Mouse (Mus musculus) MEL (cell line): ENCODE data around the gene Zfpl1. TPM values are rescaled to one million over a fixed set of nuclear protein-coding genes. Genes with fewer than 3 reads are reported as not detected.
A peak's percentile ranks its signal among the peaks of the same experiment; 100 is the strongest.

Source experiments
- DNase-seq: peaks from one replicate; pipeline ENCODE4 v3.0.0; 2011; ENCODE audit warnings: low read depth, low spot score
- H3K27ac ChIP-seq: 2 replicates; pipeline ENCODE4 v1.5.1; 2012; ENCODE audit warnings: low read depth, mild to moderate bottlenecking, control low read depth, low read length, moderate library complexity; ENCODE audit not compliant: control insufficient read depth
- H3K27me3 ChIP-seq, 2 experiments: fragments of 150-350 bp in 1 of 2; sonication (generic) in 1 of 2; 2 replicates each; pipeline ENCODE4 v1.6.1; 2012; ENCODE audit warnings: low read length in 2 of 2, mild to moderate bottlenecking in 2 of 2, improper control_type of control experiment in 1 of 2, moderate library complexity in 1 of 2; ENCODE audit not compliant: insufficient read depth in 2 of 2, control insufficient read depth in 1 of 2
- H3K36me3 ChIP-seq, 2 experiments: 2 replicates each; pipeline ENCODE4 v1.6.1; 2012 to 2014; ENCODE audit warnings: low read length in 2 of 2, improper control_type of control experiment in 1 of 2, inconsistent platforms in 1 of 2, mild to moderate bottlenecking in 1 of 2; ENCODE audit not compliant: insufficient read depth in 2 of 2, control insufficient read depth in 1 of 2
- H3K4me1 ChIP-seq, 2 experiments: fragments of 150-350 bp in 1 of 2; sonication (generic) in 1 of 2; 2 replicates each; pipeline ENCODE4 v1.6.1; 2012; ENCODE audit warnings: low read length in 2 of 2, improper control_type of control experiment in 1 of 2, mild to moderate bottlenecking in 1 of 2; ENCODE audit not compliant: insufficient read depth in 2 of 2, control insufficient read depth in 1 of 2
- H3K4me3 ChIP-seq, 2 experiments: fragments of 150-350 bp in 1 of 2; sonication (generic) in 1 of 2; 2 replicates each; pipeline ENCODE4 v1.5.1; 2012; ENCODE audit warnings: low read depth in 2 of 2, low read length in 2 of 2, mild to moderate bottlenecking in 2 of 2, moderate library complexity in 2 of 2, control low read depth in 1 of 2, improper control_type of control experiment in 1 of 2; ENCODE audit not compliant: control insufficient read depth in 1 of 2, insufficient read depth in 1 of 2
- H3K79me2 ChIP-seq: 2 replicates; pipeline ENCODE4 v1.6.1; 2012; ENCODE audit warnings: mild to moderate bottlenecking, low read length, moderate library complexity; ENCODE audit not compliant: control insufficient read depth, poor library complexity, insufficient read depth
- H3K9ac ChIP-seq: 2 replicates; pipeline ENCODE4 v1.6.1; 2012; ENCODE audit warnings: low read depth, mild to moderate bottlenecking, control low read depth, low read length, moderate library complexity; ENCODE audit not compliant: control insufficient read depth, poor library complexity, severe bottlenecking
- H3K9me3 ChIP-seq: fragments of 150-350 bp; sonication (generic); replicated peaks from 2 replicates; pipeline ENCODE4 v1.6.1; 2012; ENCODE audit warnings: mild to moderate bottlenecking, low read length, improper control_type of control experiment, moderate library complexity; ENCODE audit not compliant: insufficient read depth
- BHLHE40 ChIP-seq: IDR thresholded peaks from 2 replicates; pipeline ENCODE4 v1.6.1; 2012; ENCODE audit warnings: low read depth, mild to moderate bottlenecking, inconsistent platforms, low read length, improper control_type of control experiment, borderline replicate concordance
- CHD1 ChIP-seq: IDR thresholded peaks from 2 replicates; pipeline ENCODE4 v1.6.1; 2012; ENCODE audit warnings: low read depth, mild to moderate bottlenecking, inconsistent platforms, low read length, improper control_type of control experiment
- CHD2 ChIP-seq: IDR thresholded peaks from 2 replicates; pipeline ENCODE4 v1.6.1; 2011; ENCODE audit warnings: low read length, improper control_type of control experiment
- CTCF ChIP-seq, 3 experiments: IDR thresholded peaks in 2 of 3; conservative IDR thresholded peaks in 1 of 3; 2 replicates each; pipeline ENCODE4 v1.5.1; 2011 to 2012; ENCODE audit warnings: low read length in 3 of 3, low read depth in 2 of 3, mild to moderate bottlenecking in 2 of 3, improper control_type of control experiment in 1 of 3, inconsistent platforms in 1 of 3, mixed read lengths in 1 of 3, moderate library complexity in 1 of 3; ENCODE audit not compliant: control insufficient read depth in 1 of 3, insufficient read depth in 1 of 3, poor library complexity in 1 of 3, severe bottlenecking in 1 of 3
- E2F4 ChIP-seq: IDR thresholded peaks from 2 replicates; pipeline ENCODE4 v1.6.1; 2011; ENCODE audit warnings: low read depth, low read length, improper control_type of control experiment, borderline replicate concordance
- ELF1 ChIP-seq: IDR thresholded peaks from 2 replicates; pipeline ENCODE4 v1.6.1; 2014; ENCODE audit warnings: low read depth, mild to moderate bottlenecking, inconsistent platforms, low read length, improper control_type of control experiment, moderate library complexity
- EP300 ChIP-seq, 2 experiments: IDR thresholded peaks; 2 replicates each; pipeline ENCODE4 v1.6.1; 2011; ENCODE audit warnings: improper control_type of control experiment in 2 of 2, low read length in 2 of 2, low read depth in 1 of 2, mild to moderate bottlenecking in 1 of 2
- ETS1 ChIP-seq: IDR thresholded peaks from 2 replicates; pipeline ENCODE4 v1.6.1; 2012; ENCODE audit warnings: low read depth, mild to moderate bottlenecking, inconsistent platforms, low read length, improper control_type of control experiment, moderate library complexity
- GABPA ChIP-seq: IDR thresholded peaks from 2 replicates; pipeline ENCODE4 v1.6.1; 2012; ENCODE audit warnings: low read depth, mild to moderate bottlenecking, inconsistent platforms, low read length, improper control_type of control experiment, moderate library complexity
- GATA1 ChIP-seq: IDR thresholded peaks from 2 replicates; pipeline ENCODE4 v1.6.1; 2011; ENCODE audit warnings: low read depth, low read length, improper control_type of control experiment
- HCFC1 ChIP-seq: IDR thresholded peaks from 2 replicates; pipeline ENCODE4 v1.6.1; 2012; ENCODE audit warnings: low read depth, mild to moderate bottlenecking, inconsistent platforms, low read length, improper control_type of control experiment, moderate library complexity
- KAT2A ChIP-seq: conservative IDR thresholded peaks from 2 replicates; pipeline ENCODE4 v1.6.1; 2012; ENCODE audit warnings: low read depth, low read length, improper control_type of control experiment, inconsistent platforms
- MAFK ChIP-seq: IDR thresholded peaks from 2 replicates; pipeline ENCODE4 v1.6.1; 2011; ENCODE audit warnings: low read depth, mild to moderate bottlenecking, low read length, improper control_type of control experiment, borderline replicate concordance
- MAX ChIP-seq: IDR thresholded peaks from 2 replicates; pipeline ENCODE4 v1.6.1; 2011; ENCODE audit warnings: low read length, improper control_type of control experiment
- MEF2A ChIP-seq: IDR thresholded peaks from 2 replicates; pipeline ENCODE4 v1.6.1; 2014; ENCODE audit warnings: low read depth, mild to moderate bottlenecking, inconsistent platforms, low read length, improper control_type of control experiment; ENCODE audit not compliant: poor library complexity, insufficient replicate concordance, severe bottlenecking; ENCODE audit errors: extremely low read depth
- MXI1 ChIP-seq: IDR thresholded peaks from 2 replicates; pipeline ENCODE4 v1.6.1; 2011; ENCODE audit warnings: mild to moderate bottlenecking, low read depth, low read length, improper control_type of control experiment
- MYB ChIP-seq: IDR thresholded peaks from 2 replicates; pipeline ENCODE4 v1.6.1; 2011; ENCODE audit warnings: mild to moderate bottlenecking, low read depth, low read length, improper control_type of control experiment
- NRF1 ChIP-seq: IDR thresholded peaks from 2 replicates; pipeline ENCODE4 v1.6.1; 2014; ENCODE audit warnings: low read depth, mild to moderate bottlenecking, inconsistent platforms, low read length, improper control_type of control experiment, moderate library complexity; ENCODE audit not compliant: poor library complexity, insufficient read depth, severe bottlenecking
- POLR2AphosphoS2 ChIP-seq: IDR thresholded peaks from 2 replicates; pipeline ENCODE4 v1.6.1; 2011; ENCODE audit warnings: low read length, improper control_type of control experiment
- POLR2AphosphoS5 ChIP-seq: IDR thresholded peaks from 2 replicates; pipeline ENCODE4 v1.6.1; 2012; ENCODE audit warnings: low read depth, borderline replicate concordance, mild to moderate bottlenecking, inconsistent platforms, low read length, moderate library complexity, mixed read lengths
- RAD21 ChIP-seq: IDR thresholded peaks from 2 replicates; pipeline ENCODE4 v1.6.1; 2011; ENCODE audit warnings: mild to moderate bottlenecking, low read depth, low read length, improper control_type of control experiment
- RCOR1 ChIP-seq: IDR thresholded peaks from 2 replicates; pipeline ENCODE4 v1.6.1; 2012; ENCODE audit warnings: low read depth, mild to moderate bottlenecking, inconsistent platforms, low read length, improper control_type of control experiment
- SMC3 ChIP-seq: IDR thresholded peaks from 2 replicates; pipeline ENCODE4 v1.6.1; 2011; ENCODE audit warnings: low read depth, low read length, improper control_type of control experiment
- TAL1 ChIP-seq: IDR thresholded peaks from 2 replicates; pipeline ENCODE4 v1.6.1; 2012; ENCODE audit warnings: mild to moderate bottlenecking, inconsistent platforms, low read length, moderate library complexity, mixed read lengths
- TBP ChIP-seq: IDR thresholded peaks from 2 replicates; pipeline ENCODE4 v1.8.0; 2011; ENCODE audit warnings: low read depth, low read length, improper control_type of control experiment
- USF2 ChIP-seq, 2 experiments: IDR thresholded peaks; 2 replicates each; pipeline ENCODE4 v1.6.1; 2011 to 2012; ENCODE audit warnings: improper control_type of control experiment in 2 of 2, low read length in 2 of 2, borderline replicate concordance in 1 of 2, inconsistent platforms in 1 of 2, low read depth in 1 of 2, mild to moderate bottlenecking in 1 of 2; ENCODE audit not compliant: insufficient read depth in 1 of 2
- ZKSCAN1 ChIP-seq: IDR thresholded peaks from 2 replicates; pipeline ENCODE4 v1.6.1; 2012; ENCODE audit warnings: low read depth, mild to moderate bottlenecking, inconsistent platforms, low read length, improper control_type of control experiment, moderate library complexity
- ZNF384 ChIP-seq: IDR thresholded peaks from 2 replicates; pipeline ENCODE4 v1.6.1; 2012; ENCODE audit warnings: low read depth, mild to moderate bottlenecking, inconsistent platforms, low read length, improper control_type of control experiment
- polyA plus RNA-seq, 2 experiments: library from polyadenylated mRNA; stranded (reverse) in 1 of 2; unstranded in 1 of 2; fragments of >175 nt in 1 of 2; fragments of >200 nt in 1 of 2; gene quantifications; 2 replicates each; pipeline versions ENCODE4 v1.2.1 to v1.2.4; 2012; ENCODE audit warnings: low replicate concordance in 2 of 2, low read depth in 1 of 2; ENCODE audit not compliant: insufficient read length in 2 of 2, insufficient read depth in 1 of 2, missing spikeins in 1 of 2
- total RNA-seq: library from RNA; depleted of rRNA; stranded (reverse); fragments of 300-350 nt; gene quantifications from 2 replicates; pipeline ENCODE4 v1.2.3, GENCODE M21; 2012

Zfpl1 gene
- total and polyA plus RNA-seq, 3 experiments = 40.1 to 56.4 TPM; not detected in 1

DNA sequence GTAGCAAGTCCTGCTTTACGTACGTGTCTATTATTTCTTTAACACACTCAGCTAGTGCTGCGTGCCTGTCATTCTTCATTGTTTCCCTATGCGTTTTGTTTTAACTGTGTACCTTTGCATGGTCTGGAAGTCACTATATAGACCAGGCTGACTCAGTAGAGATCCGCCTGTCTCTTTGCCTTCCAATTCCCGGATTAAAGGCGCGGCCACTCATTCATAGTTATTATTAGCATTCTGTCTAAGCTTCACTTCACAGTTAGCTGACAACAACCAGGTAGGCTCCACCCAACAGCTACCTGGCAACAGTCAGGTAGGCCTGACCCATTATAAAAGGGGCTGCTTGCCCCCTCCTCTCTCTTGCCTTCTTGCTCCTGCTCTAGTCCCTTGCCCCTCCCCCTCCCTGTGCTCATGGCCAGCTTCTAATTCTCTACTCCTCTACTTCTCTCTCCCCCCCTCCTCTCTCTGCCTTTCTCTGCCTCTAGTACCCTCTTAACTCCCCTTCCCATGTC, 34.0 kb upstream of the Zfpl1 start:
- Histone ChIP-seq H3K4me1 (peaks cover 2 to 10% of the 10 kb centered on the region in 2 experiments; a peak in 2 of 4 replicates), H3K9me3 (no peaks in the 10 kb centered on the region), H3K9ac (peak overlapping the region; percentile 48), H3K27me3 (no peaks in the 10 kb centered on the region), H3K27ac (peak overlapping the region; percentile 47), H3K79me2 (peaks cover 22% of the 10 kb centered on the region), H3K36me3 (peaks cover 0 to 10% of the 10 kb centered on the region in 2 experiments; a peak in 2 of 4 replicates), H3K4me3 (peak overlapping the region; percentile 60 to 74)
- TF ChIP-seq TBP = no peak
- 0 out of 2 replicates have a peak, but pooled peaks have one; percentile 1 for TF ChIP-seq ETS1
- DNase-seq = peak; percentile 40

DNA sequence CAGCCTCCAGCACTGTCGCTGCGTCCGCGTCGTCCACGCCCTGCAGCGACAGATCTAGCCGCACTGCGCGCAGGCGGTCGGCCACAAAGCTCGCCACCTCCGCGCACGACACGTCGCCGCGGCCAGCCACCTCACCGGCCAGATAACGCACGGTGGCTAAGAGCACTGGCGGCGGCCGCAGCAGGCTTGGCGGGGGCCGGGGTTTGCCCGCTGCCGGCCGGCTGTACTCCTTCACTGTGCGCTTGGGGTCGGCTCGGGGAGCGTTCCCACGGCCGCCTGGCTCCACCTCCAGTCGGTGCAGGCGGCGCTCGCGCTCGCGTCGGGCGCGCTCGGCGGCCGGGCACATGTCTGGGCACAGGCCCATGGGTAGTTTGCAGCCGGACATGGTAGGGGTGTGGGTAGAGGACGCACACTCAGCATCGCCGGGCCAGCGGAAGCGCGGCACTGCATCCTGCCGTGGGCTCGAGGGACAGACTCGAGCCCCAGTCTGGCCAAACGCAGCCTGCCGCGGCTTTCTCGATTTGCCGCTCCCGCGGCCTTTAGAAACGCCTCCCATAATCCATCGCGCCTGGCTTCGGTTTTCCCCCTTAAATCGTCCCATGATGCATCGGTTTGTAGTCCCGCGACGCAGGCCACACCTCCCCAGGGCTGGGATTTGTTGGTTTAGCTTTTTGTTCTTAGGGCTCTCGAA, 33.4 kb upstream of the Zfpl1 start, which contains the start of gene Sac3d1:
Gene Sac3d1 (minus strand): TSS at position 665 of the 691 bp plus-strand sequence.
- DNase-seq = peak; percentile 98
- Histone ChIP-seq H3K27ac (peak within 1 kb of the TSS; percentile 88), H3K27me3 (no peaks in the 10 kb centered on the region), H3K9ac (peak within 1 kb of the TSS; percentile 88), H3K4me3 (peak within 1 kb of the TSS; percentile 74 to 91), H3K4me1 (peaks cover 2 to 10% of the 10 kb centered on the region in 2 experiments; a peak in 2 of 4 replicates), H3K36me3 (peaks cover 0 to 10% of the 10 kb centered on the region in 2 experiments; a peak in 2 of 4 replicates), H3K9me3 (no peaks in the 10 kb centered on the region), H3K79me2 (peaks cover 22% of the 10 kb centered on the region)
- TF ChIP-seq ELF1 (no peak; the same call in none of the 2 replicates), MXI1 (peak; percentile 87), MAX (peak; percentile 87), GATA1 (no peak), EP300 (IDR thresholded peaks at IDR 0.05; ENCODE audit: low read depth in 1 of 2, low read length in 2 of 2) (no peak), CHD2 (no peak; the same call in 1 of the 2 replicates), CTCF (IDR thresholded peaks at IDR 0.05 in 2 of 3, conservative IDR thresholded peaks at IDR 0.05 in 1 of 3; ENCODE audit: control insufficient read depth in 1 of 3, insufficient read depth in 1 of 3, low read depth in 2 of 3, low read length in 3 of 3, poor library complexity in 1 of 3, severe bottlenecking in 1 of 3) (no peak), RAD21 (no peak), MAFK (0 out of 2 replicates have a peak, but pooled peaks have one; percentile 16), TBP (peak; percentile 95), KAT2A (peak; percentile 73; the same call in 1 of the 2 replicates), POLR2AphosphoS5 (no peak), USF2 (IDR thresholded peaks at IDR 0.05; ENCODE audit: borderline replicate concordance in 1 of 2, insufficient read depth in 1 of 2, low read depth in 1 of 2, low read length in 2 of 2) (no peak), E2F4 (peak; percentile 74; the same call in 1 of the 2 replicates), POLR2AphosphoS2 (peak; percentile 90; the same call in 1 of the 2 replicates), ZNF384 (no peak), SMC3 (peak; percentile 17; the same call in 1 of the 2 replicates), ZKSCAN1 (no peak), NRF1 (peak; percentile 15; the same call in 1 of the 2 replicates), HCFC1 (peak; percentile 96), MYB (no peak), RCOR1 (no peak), ETS1 (peak; percentile 7; the same call in 1 of the 2 replicates), TAL1 (no peak), CHD1 (no peak), GABPA (no peak), BHLHE40 (no peak), MEF2A (no peak)
